Mouse (Mus musculus) hindbrain, embryonic 14.5 days (tissue): ENCODE data around the gene Sf3b6. TPM values are rescaled to one million over a fixed set of nuclear protein-coding genes. Genes with fewer than 3 reads are reported as not detected.

Experiments
- ATAC-seq: fragments of 200-750 bp; cut with Nextera tagmentation; 2 replicates; pipeline ENCODE4 v1.8.0; 2017; ENCODE audit warnings: moderate number of reproducible peaks, mild to moderate bottlenecking, moderate TSS enrichment, moderate library complexity; ENCODE audit not compliant: low FRiP score
- DNase-seq: peaks from one replicate; pipeline ENCODE4 v3.0.0-alpha.2; 2015; ENCODE audit warnings: low spot score
- H3K27ac ChIP-seq: fragments of 300-500 bp; sonication (generic); 2 replicates; pipeline ENCODE4 v1.5.1; 2014; ENCODE audit warnings: mild to moderate bottlenecking, moderate library complexity
- H3K27me3 ChIP-seq: fragments of 300-500 bp; sonication (generic); 2 replicates; pipeline ENCODE4 v1.6.1; 2014; ENCODE audit warnings: mild to moderate bottlenecking, low read length, mixed read lengths; ENCODE audit not compliant: control insufficient read depth, insufficient read depth
- H3K36me3 ChIP-seq: fragments of 300-500 bp; sonication (generic); replicated peaks from 2 replicates; pipeline ENCODE4 v1.6.1; 2014; ENCODE audit not compliant: control insufficient read depth, insufficient read depth
- H3K4me1 ChIP-seq: fragments of 300-500 bp; sonication (generic); replicated peaks from 2 replicates; pipeline ENCODE4 v1.6.1; 2014; ENCODE audit warnings: antibody characterized with exemption, low read length, mixed read lengths; ENCODE audit not compliant: control insufficient read depth, insufficient read depth
- H3K4me2 ChIP-seq: fragments of 300-500 bp; sonication (generic); replicated peaks from 2 replicates; pipeline ENCODE4 v1.6.1; 2014; ENCODE audit warnings: mild to moderate bottlenecking, moderate library complexity
- H3K4me3 ChIP-seq: fragments of 300-500 bp; sonication (generic); replicated peaks from 2 replicates; pipeline ENCODE4 v1.5.1; 2014; ENCODE audit warnings: mild to moderate bottlenecking, low read length
- H3K9ac ChIP-seq: fragments of 300-500 bp; sonication (generic); 2 replicates; pipeline ENCODE4 v1.6.1; 2014
- H3K9me3 ChIP-seq: fragments of 300-500 bp; sonication (generic); 2 replicates; pipeline ENCODE4 v1.6.1; 2016; ENCODE audit warnings: low read length; ENCODE audit not compliant: control insufficient read depth
- WGBS: fragments of 180-500 bp; shearing (Covaris S2); extraction: QIAGEN DNeasy Blood & Tissue Kit; methylation state at CpG from one replicate; pipeline ENCODE4 v1.1.7; 2014; 5-methylcytosine and 5-hydroxymethylcytosine counted together
- polyA plus RNA-seq: library from polyadenylated mRNA; unstranded; fragments of >200 nt; fragmentation: Nextera tagmentation; extraction: Ambion mirVana; gene quantifications from 2 replicates; pipeline ENCODE4 v1.2.1, GENCODE M21; 2014

Gene Sf3b6
- 269 and 286 TPM in 2 replicates for polyA plus RNA-seq

- under 1% methylated on average over 49 of the region's 49 CpGs for WGBS
- Histone ChIP-seq H3K9ac (peak within 1 kb of the TSS; percentile 66), H3K4me3 (peak within 1 kb of the TSS; percentile 67), H3K27ac (peak within 1 kb of the TSS; percentile 81), H3K27me3 (no peaks in the 10 kb centered on the region), H3K9me3 (no peaks in the 10 kb centered on the region), H3K4me1 (peaks cover 18% of the 10 kb centered on the region), H3K4me2 (peak within 1 kb of the TSS; percentile 73), H3K36me3 (peaks cover 26% of the 10 kb centered on the region)
- peak; percentile 98 for DNase-seq
- ATAC-seq: peak; percentile 98
Measured at GRCm38 (mm10) chr12:4817361-4818101, at the start of gene Sf3b6. Gene Sf3b6 (plus strand): TSS chr12:4817544.

- ATAC-seq (peak; percentile 99), DNase-seq (peak; percentile 98)
- H3K27me3 ChIP-seq: no peaks in the 10 kb centered on the region
- 0 out of 2 replicates have a peak, but pooled peaks cover 4% of the 10 kb centered on the region for H3K9me3 ChIP-seq
- WGBS: 2% methylated on average over 61 of the region's 61 CpGs
- H3K36me3 ChIP-seq: no peaks in the 10 kb centered on the region
- H3K4me1 ChIP-seq: 0 out of 2 replicates have a peak, but pooled peaks cover 3% of the 10 kb centered on the region
- peak within 1 kb of the TSS; percentile 61 for H3K4me3 ChIP-seq
- peak within 1 kb of the TSS; percentile 62 for H3K4me2 ChIP-seq
- peak within 1 kb of the TSS; percentile 95 for H3K27ac ChIP-seq
- peak within 1 kb of the TSS; percentile 85 for H3K9ac ChIP-seq
Measured at GRCm38 (mm10) chr12:4768492-4769332, 48.6 kb upstream of the Sf3b6 start, which contains the start of the genes Pfn4 and Fam228b. Gene Pfn4 (plus strand): TSS chr12:4769022. Gene Fam228b (minus strand): TSS chr12:4769267.

- no peak for DNase-seq
- Histone ChIP-seq H3K9me3 (0 out of 2 replicates have a peak, but pooled peaks cover 4% of the 10 kb centered on the region), H3K4me2 (peak overlapping the region; percentile 62), H3K27me3 (no peaks in the 10 kb centered on the region), H3K36me3 (no peaks in the 10 kb centered on the region), H3K27ac (peak overlapping the region; percentile 95), H3K9ac (peak overlapping the region; percentile 85), H3K4me1 (0 out of 2 replicates have a peak, but pooled peaks cover 3% of the 10 kb centered on the region), H3K4me3 (peak overlapping the region; percentile 61)
- ATAC-seq: peak; percentile 41; the same call in 1 of the 2 replicates
- WGBS: 18% methylated on average over 13 of the region's 13 CpGs
Measured at GRCm38 (mm10) chr12:4769333-4769723, 48.0 kb upstream of the Sf3b6 start.

- Histone ChIP-seq H3K4me3 (no peak overlapping the region), H3K4me2 (no peak overlapping the region), H3K27ac (no peak overlapping the region), H3K27me3 (no peaks in the 10 kb centered on the region), H3K9me3 (0 out of 2 replicates have a peak, but pooled peaks cover 4% of the 10 kb centered on the region), H3K9ac (no peak overlapping the region), H3K4me1 (no peaks in the 10 kb centered on the region), H3K36me3 (no peaks in the 10 kb centered on the region)
- 93% methylated on average over 8 of the region's 8 CpGs for WGBS
- ATAC-seq (no peak), DNase-seq (no peak)
Measured at GRCm38 (mm10) chr12:4774895-4775587, 42.3 kb upstream of the Sf3b6 start.

GRCm38 (mm10) chr12:4775588-4775949 lies 41.8 kb upstream of the Sf3b6 start:
- Histone ChIP-seq H3K9ac (no peak overlapping the region), H3K4me1 (no peaks in the 10 kb centered on the region), H3K4me3 (no peak overlapping the region), H3K27me3 (no peaks in the 10 kb centered on the region), H3K9me3 (0 out of 2 replicates have a peak, but pooled peaks cover 4% of the 10 kb centered on the region), H3K27ac (no peak overlapping the region), H3K36me3 (no peaks in the 10 kb centered on the region), H3K4me2 (no peak overlapping the region)
- ATAC-seq: no peak
- no peak for DNase-seq
- 81% methylated on average over 9 of the region's 9 CpGs for WGBS

GRCm38 (mm10) chr12:4777734-4778133 lies 39.6 kb upstream of the Sf3b6 start:
- Histone ChIP-seq H3K9me3 (0 out of 2 replicates have a peak, but pooled peaks cover 2% of the 10 kb centered on the region), H3K27ac (no peak overlapping the region), H3K27me3 (no peaks in the 10 kb centered on the region), H3K36me3 (no peaks in the 10 kb centered on the region), H3K9ac (no peak overlapping the region), H3K4me1 (no peaks in the 10 kb centered on the region), H3K4me2 (no peak overlapping the region), H3K4me3 (no peak overlapping the region)
- no peak for DNase-seq
- 94% methylated on average over 6 of the region's 6 CpGs for WGBS
- no peak for ATAC-seq

GRCm38 (mm10) chr12:4780245-4780644 lies 37.1 kb upstream of the Sf3b6 start:
- Histone ChIP-seq H3K4me2 (no peak overlapping the region), H3K9ac (no peak overlapping the region), H3K36me3 (no peaks in the 10 kb centered on the region), H3K4me3 (no peak overlapping the region), H3K27ac (no peak overlapping the region), H3K9me3 (no peaks in the 10 kb centered on the region), H3K27me3 (no peaks in the 10 kb centered on the region), H3K4me1 (no peaks in the 10 kb centered on the region)
- 73% methylated on average over 2 of the region's 2 CpGs for WGBS
- no peak for ATAC-seq
- DNase-seq: no peak

- Histone ChIP-seq H3K4me2 (no peak overlapping the region), H3K9me3 (no peaks in the 10 kb centered on the region), H3K9ac (no peak overlapping the region), H3K27ac (no peak overlapping the region), H3K36me3 (no peaks in the 10 kb centered on the region), H3K27me3 (no peaks in the 10 kb centered on the region), H3K4me1 (no peaks in the 10 kb centered on the region), H3K4me3 (no peak overlapping the region)
- 96% methylated on average over 1 of the region's 1 CpGs for WGBS
- DNase-seq (no peak), ATAC-seq (no peak)
Measured at GRCm38 (mm10) chr12:4781270-4781669, 36.1 kb upstream of the Sf3b6 start.
